Mouse (Mus musculus) limb, embryonic 10.5 days (tissue): ENCODE measurements around the gene Ripk1. TPM values are rescaled to one million over a fixed set of nuclear protein-coding genes. Genes with fewer than 3 reads are reported as not detected.

Source experiments
- DNase-seq: peaks from one replicate; pipeline ENCODE4 v3.0.0-alpha.2; 2017; ENCODE audit warnings: low spot score
- H3K27ac ChIP-seq: fragments of 300-500 bp; sonication (generic); 2 replicates; pipeline ENCODE4 v1.5.1; 2016; ENCODE audit warnings: mild to moderate bottlenecking
- H3K27me3 ChIP-seq: fragments of 300-500 bp; sonication (generic); 2 replicates; pipeline ENCODE4 v1.6.1; 2016; ENCODE audit warnings: low read depth, mild to moderate bottlenecking; ENCODE audit not compliant: poor library complexity, severe bottlenecking
- H3K36me3 ChIP-seq: fragments of 300-500 bp; sonication (generic); 2 replicates; pipeline ENCODE4 v1.6.1; 2016; ENCODE audit warnings: mild to moderate bottlenecking, moderate library complexity
- H3K4me1 ChIP-seq: fragments of 300-500 bp; sonication (generic); 2 replicates; pipeline ENCODE4 v1.6.1; 2016
- H3K4me3 ChIP-seq: fragments of 300-500 bp; sonication (generic); 2 replicates; pipeline ENCODE4 v1.5.1; 2016; ENCODE audit warnings: mild to moderate bottlenecking, moderate library complexity
- H3K9me3 ChIP-seq: fragments of 300-500 bp; sonication (generic); replicated peaks from 2 replicates; pipeline ENCODE4 v1.6.1; 2016; ENCODE audit warnings: mild to moderate bottlenecking
- WGBS: fragments of 180-500 bp; shearing (Covaris S2); methylation state at CpG from one replicate; pipeline ENCODE4 v1.1.7; 2016; 5-methylcytosine and 5-hydroxymethylcytosine counted together
- polyA plus RNA-seq: library from polyadenylated mRNA; unstranded; fragments of >200 nt; fragmentation: Nextera tagmentation; extraction: Ambion mirVana; gene quantifications from 2 replicates; pipeline ENCODE4 v1.2.1, GENCODE M21; 2016

The Ripk1 gene
- 9.0 and 9.7 TPM in 2 replicates for polyA plus RNA-seq

DNA sequence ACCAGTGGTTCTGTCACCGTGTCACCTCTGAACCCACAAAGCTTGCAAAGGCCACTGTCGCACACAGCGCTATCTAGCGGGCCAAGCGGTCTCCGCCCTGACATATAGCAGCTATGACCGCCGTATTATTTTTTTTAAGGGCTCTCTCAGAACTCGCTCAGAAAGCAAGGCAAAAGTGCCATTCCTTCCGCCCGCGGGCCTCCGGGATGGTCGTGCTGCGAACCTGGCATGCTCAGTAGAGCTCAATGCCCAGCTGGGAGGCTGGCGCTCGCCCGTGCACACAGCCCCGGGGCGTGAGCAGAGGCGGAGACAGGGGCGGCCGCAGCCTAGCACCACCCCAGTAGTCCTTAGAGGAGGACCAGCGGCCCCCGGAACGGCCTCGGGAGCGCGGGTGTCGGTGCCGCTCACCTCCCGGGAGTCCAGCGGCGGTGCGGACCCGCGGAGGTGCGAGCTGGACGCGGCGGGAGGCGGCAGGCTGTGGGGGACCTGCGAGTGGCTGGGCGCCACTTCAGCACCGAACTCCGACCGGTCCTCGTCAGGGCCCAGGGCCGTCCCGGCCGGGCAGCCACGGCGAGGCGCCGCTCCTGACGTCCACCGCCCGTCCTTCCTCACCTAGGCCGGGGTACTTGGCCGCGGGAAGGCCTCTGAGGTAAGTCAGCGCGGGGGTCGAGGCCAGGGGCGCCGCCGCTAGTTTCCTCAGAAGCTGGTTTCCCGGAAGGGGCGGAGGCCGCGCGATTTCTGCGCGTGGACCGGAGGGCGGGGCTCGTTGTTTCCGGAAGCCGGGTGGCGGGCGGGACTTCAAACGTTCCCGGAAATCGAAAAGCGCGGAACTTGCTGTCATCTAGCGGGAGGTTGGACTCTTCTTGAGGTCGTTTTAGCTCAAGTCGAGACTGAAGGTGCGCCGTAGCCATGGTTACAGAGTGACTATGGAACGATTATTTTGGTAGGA, at the start of gene Ripk1, which contains the start of gene Serpinb6a:
Gene Ripk1, plus strand, starts transcription at position 306 of the 949 bp plus-strand sequence.
Gene Serpinb6a, minus strand, starts transcription at position 737 of the 949 bp plus-strand sequence.
- Histone ChIP-seq H3K36me3 (no peaks in the 10 kb centered on the region), H3K27me3 (no peaks in the 10 kb centered on the region), H3K27ac (peak within 1 kb of the TSS; percentile 93), H3K4me3 (peak within 1 kb of the TSS; percentile 89), H3K9me3 (no peaks in the 10 kb centered on the region), H3K4me1 (peaks cover 10% of the 10 kb centered on the region)
- WGBS: under 1% methylated on average over 91 of the region's 92 CpGs
- DNase-seq: peak; percentile 92

DNA sequence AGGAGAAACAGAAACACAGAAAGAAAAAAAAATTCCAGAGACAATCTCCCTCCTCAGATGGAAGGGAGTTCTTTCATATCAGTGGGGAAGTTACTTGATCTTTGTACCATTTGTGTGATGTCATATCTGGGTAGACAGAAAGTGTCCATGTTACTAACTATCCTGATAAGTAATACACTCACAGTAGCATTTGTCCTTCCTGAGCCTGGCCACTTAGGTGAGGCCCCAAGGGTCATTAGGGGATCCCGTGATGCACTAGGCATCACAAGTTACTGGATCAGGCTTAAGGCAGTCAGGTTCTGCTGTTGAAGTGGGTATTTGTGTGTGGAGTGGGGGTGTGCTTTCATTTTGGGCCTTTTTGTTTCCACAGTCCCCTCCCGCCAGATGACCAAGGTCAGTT, 49.2 kb upstream of the Ripk1 start:
- Histone ChIP-seq H3K27me3 (no peaks in the 10 kb centered on the region), H3K4me3 (no peak overlapping the region), H3K9me3 (no peaks in the 10 kb centered on the region), H3K4me1 (no peaks in the 10 kb centered on the region), H3K36me3 (no peaks in the 10 kb centered on the region), H3K27ac (no peak overlapping the region)
- no peak for DNase-seq
- WGBS: 83% methylated on average over 2 of the region's 2 CpGs

DNA sequence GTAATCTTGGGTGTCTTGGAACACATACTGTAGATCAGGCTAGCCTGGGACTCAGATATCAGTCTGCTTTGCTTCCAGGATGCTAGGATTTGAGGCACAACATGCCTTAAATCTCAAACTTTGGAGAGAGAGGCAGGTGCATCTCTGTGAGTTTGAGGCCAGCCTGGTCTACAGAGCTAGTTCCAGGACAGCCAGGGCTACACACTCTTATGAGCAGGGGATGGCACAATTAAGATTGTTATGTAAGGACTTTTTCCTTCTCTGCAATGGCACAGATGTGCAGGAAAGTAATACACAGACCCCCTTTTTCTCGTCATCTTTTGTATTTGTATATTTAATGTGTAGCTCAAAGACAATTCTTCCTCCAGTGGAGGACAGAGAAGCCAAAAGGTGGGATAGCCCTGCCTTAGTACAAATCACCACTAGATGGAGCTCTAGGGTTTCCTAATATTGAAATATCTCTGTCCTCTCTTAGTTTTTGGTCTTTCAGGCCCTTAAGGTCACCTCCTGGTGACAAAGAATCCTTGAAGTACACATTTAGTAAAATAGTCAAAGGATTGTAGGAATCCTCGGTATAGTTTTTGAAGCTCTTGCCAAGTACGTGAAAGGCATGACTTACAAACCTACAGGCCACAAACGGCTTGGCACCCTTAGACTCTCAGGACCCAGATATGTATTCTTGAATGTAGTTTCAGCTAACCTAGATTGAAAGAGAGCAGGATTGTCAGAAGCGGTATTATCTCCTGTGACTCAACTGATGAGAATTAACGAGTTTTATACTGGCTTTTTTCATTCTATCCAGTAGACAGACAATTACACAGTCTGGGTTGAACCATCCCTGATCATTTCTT, 45.4 kb upstream of the Ripk1 start:
- Histone ChIP-seq H3K36me3 (no peaks in the 10 kb centered on the region), H3K27ac (no peak overlapping the region), H3K4me1 (no peaks in the 10 kb centered on the region), H3K4me3 (no peak overlapping the region), H3K27me3 (no peaks in the 10 kb centered on the region), H3K9me3 (no peaks in the 10 kb centered on the region)
- no peak for DNase-seq
- 50% methylated on average over 6 of the region's 6 CpGs for WGBS

DNA sequence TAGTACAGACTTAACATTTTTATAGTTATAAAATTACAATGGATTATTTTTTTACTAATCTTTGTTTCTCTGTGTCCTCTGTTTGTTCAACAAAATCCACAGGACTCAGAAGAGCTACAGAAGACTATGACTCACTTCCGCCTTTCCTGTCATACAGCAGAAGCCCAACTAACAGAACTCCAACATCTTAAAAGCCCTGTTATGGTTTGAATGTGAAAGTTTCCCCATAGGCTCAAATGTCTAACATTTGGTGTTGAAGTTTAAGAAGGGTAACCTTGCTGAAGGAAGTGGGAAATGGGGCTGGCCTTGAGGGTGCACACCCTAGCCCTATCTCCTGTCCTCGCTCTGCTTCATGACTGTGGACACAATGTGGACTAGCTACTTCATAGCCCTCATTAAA, 42.4 kb upstream of the Ripk1 start:
- H3K27ac ChIP-seq: no peak overlapping the region

DNA sequence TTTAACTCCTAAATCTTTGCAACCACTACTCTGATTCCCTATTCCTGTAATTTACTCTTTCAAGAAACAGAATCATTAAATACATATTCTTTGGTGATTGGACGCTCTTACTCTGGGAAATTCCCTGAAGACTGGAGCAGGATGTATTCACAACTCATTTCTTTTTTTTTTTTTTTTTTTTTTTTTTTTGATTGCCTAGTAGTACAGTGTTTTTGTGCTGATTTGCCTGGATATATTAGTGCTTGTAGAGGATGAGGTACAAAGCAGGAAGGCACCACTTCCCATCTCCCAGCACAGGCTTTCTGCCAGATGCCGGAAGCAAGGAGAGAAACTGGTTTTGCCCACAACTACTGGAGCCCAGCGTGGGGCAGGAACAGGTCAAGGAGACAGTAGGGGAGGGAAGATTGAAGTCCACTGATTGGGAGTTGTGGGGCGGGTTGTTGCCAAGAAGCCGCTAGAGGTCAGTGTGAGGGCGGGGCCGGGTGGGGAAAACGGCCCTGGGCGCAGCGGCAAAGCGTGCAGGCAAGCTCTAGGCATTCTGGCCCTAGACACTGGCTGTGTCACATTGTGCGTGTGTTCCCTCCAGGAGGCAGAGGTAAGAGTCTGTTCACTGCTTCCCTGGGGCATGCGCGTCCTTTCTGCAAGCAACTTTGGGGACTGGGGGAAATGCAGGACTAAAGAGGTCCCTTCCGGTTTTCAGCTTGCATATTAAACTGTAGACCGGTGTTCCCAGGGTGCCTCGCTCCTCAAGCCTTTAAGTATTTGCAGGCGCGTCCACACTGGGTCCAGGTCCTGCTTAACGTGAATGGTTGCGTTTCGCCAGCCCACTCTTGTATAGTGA, 37.7 kb upstream of the Ripk1 start, which contains the start of gene Nqo2:
Gene Nqo2, plus strand, starts transcription at position 482 of the 841 bp plus-strand sequence.
- Histone ChIP-seq H3K36me3 (no peaks in the 10 kb centered on the region), H3K27me3 (no peaks in the 10 kb centered on the region), H3K4me1 (peaks cover 8% of the 10 kb centered on the region), H3K4me3 (peak within 1 kb of the TSS; percentile 61), H3K9me3 (no peaks in the 10 kb centered on the region), H3K27ac (peak within 1 kb of the TSS; percentile 91)
- DNase-seq: peak; percentile 87
- 3% methylated on average over 22 of the region's 22 CpGs for WGBS

More for the DNA sequence above, 42.4 kb upstream of the Ripk1 start:
- Histone ChIP-seq H3K36me3 (no peaks in the 10 kb centered on the region), H3K4me3 (no peak overlapping the region), H3K4me1 (peaks cover 4% of the 10 kb centered on the region; the same call in 1 of the 2 replicates), H3K9me3 (no peaks in the 10 kb centered on the region), H3K27me3 (no peaks in the 10 kb centered on the region)
- DNase-seq: no peak
- WGBS: 92% methylated on average over 2 of the region's 2 CpGs

DNA sequence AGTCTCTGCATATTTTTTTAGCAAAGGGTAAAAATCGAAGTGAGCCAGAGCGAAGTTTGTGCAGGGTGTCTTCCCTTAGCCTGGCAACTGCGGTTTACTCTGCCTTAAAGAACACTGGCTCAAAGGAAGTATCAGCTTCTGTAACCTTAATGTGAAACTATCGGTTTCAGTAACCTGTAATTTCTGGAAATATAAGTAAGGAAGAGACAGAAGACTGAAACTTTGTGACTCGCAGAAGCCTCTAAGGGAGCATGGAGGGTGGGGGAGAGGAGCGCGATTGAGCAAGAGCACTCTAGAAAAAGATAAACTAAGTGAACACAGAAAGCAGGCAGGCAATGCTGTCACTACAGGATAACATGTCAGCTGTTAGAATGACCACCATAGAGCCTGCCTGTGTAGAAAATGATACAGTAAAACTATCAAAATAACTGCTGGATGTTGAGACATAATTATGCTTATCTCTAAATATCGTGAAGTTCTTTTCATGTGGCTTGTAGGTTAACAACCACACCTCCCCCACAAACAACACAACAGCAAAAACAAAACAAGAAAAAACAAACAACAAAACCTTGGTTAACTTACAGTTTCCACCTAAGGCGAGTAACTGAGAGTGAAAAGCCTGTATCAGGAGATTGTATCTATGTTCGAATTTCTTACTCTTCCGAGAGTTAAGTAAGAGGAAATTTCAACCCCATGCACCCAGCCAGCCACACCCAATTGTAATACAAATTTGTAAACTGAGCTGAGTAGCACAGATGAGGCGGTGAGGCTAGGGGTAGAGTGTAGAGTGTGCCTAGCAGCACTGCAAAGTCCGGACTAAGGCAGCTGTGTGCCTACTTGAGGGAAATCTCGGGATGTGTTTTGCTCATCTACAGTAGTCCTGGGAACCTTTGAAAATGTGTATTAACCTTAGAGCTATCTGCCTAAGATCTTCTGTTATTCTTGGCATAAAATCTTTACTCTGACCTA, 36.8 kb upstream of the Ripk1 start:
- Histone ChIP-seq H3K27me3 (no peaks in the 10 kb centered on the region), H3K36me3 (no peaks in the 10 kb centered on the region), H3K9me3 (no peaks in the 10 kb centered on the region), H3K4me3 (peak overlapping the region; percentile 61), H3K27ac (peak overlapping the region; percentile 91), H3K4me1 (peaks cover 8% of the 10 kb centered on the region)
- WGBS: 30% methylated on average over 14 of the region's 14 CpGs
- DNase-seq: peak; percentile 32

DNA sequence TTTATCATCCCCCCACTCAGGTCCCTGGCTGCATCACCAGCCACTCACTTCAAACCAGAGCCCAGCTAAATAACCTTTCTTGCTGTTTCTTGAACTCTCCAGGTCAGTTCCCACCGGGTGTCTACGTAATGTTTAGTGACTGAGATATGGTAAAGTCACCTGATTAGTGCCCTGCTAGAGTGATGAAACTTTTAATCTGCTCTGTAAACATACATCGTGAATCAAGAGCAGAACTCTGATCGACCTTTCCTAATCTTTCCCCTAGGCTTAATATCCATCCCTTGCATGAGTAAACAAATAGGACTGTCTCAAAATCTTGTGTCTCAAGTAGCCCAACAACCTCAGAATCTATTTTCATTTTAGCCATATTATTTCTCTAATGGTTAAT, 36.1 kb upstream of the Ripk1 start:
- WGBS: 80% methylated on average over 4 of the region's 4 CpGs

DNA sequence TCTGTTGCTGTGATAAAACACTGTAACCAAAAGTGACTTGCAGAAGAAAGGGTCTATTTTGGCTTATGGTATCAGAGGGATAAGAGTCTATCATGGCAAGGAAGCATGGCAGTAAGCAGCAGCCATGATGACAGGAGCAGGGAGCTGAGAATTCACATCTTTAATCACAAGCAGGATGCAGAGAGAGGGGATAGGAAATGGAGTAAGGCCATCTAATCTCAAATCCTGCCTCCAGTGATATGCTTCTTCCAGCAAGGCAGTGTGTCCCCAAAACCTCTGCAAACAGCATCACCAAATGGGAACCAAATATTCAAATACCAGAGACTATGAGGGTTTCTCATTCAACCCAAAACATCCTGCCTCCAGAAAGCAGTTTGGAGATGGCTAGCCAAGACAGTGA, 35.6 kb upstream of the Ripk1 start:
- no peak for DNase-seq
- no peaks in the 10 kb centered on the region for H3K27me3 ChIP-seq
- no peak overlapping the region for H3K27ac ChIP-seq
- H3K9me3 ChIP-seq: no peaks in the 10 kb centered on the region
- no peaks in the 10 kb centered on the region for H3K36me3 ChIP-seq
- peaks cover 8% of the 10 kb centered on the region for H3K4me1 ChIP-seq
- no peak overlapping the region for H3K4me3 ChIP-seq

More for the DNA sequence above, 36.1 kb upstream of the Ripk1 start:
- Histone ChIP-seq H3K4me1 (peaks cover 8% of the 10 kb centered on the region), H3K27ac (no peak overlapping the region), H3K9me3 (no peaks in the 10 kb centered on the region), H3K4me3 (0 out of 2 replicates have a peak overlapping the region, but pooled peaks have one; percentile 61), H3K27me3 (no peaks in the 10 kb centered on the region), H3K36me3 (no peaks in the 10 kb centered on the region)
- no peak for DNase-seq

DNA sequence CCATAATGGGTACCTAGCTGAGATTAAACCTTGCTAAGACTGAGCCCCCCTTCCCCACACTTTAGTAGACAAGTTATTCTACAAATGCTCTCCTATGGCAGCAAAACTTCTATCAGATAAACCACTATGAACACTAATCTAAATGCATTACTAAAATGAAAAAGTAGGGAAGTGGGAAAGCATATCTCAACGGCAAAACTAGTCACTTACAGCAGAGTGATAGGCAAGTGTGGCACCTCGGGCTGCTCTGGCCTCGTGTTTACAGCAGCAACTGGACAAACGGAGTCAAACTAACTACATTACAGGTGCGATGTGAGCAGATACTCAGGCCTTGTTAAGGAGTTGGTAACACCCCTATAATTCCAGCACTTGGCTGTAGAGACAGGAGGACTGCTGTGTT, 12.5 kb upstream of the Ripk1 start:
- 0 out of 2 replicates have a peak, but pooled peaks cover 2% of the 10 kb centered on the region for H3K36me3 ChIP-seq
- H3K27me3 ChIP-seq: no peaks in the 10 kb centered on the region
- H3K27ac ChIP-seq: no peak overlapping the region
- no peaks in the 10 kb centered on the region for H3K4me1 ChIP-seq
- WGBS: 76% methylated on average over 5 of the region's 5 CpGs
- H3K4me3 ChIP-seq: no peak overlapping the region
- H3K9me3 ChIP-seq: no peaks in the 10 kb centered on the region
- DNase-seq: no peak

DNA sequence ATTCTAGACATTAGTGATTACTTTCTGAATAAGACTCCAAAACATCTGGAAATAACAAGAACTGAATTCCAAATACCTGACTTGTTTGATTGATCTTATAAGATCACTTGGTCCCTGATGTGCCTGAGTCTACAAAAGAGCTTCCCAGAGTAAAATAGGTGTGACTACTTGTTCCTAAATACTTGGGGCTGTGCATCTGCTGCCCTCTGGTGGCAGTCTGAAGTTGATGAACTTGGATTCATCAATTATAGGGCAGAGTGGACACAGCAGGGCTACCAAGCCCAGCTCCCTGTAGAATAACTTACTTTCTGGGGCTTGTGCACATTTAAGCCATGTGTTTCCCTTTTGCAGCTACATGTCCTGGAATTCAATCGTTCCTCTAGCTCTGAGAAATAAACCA, 7.0 kb upstream of the Ripk1 start:
- Histone ChIP-seq H3K27me3 (no peaks in the 10 kb centered on the region), H3K27ac (no peak overlapping the region), H3K4me1 (no peaks in the 10 kb centered on the region), H3K36me3 (no peaks in the 10 kb centered on the region), H3K4me3 (no peak overlapping the region), H3K9me3 (no peaks in the 10 kb centered on the region)
- WGBS: 37% methylated on average over 1 of the region's 1 CpGs
- peak; percentile 77 for DNase-seq

DNA sequence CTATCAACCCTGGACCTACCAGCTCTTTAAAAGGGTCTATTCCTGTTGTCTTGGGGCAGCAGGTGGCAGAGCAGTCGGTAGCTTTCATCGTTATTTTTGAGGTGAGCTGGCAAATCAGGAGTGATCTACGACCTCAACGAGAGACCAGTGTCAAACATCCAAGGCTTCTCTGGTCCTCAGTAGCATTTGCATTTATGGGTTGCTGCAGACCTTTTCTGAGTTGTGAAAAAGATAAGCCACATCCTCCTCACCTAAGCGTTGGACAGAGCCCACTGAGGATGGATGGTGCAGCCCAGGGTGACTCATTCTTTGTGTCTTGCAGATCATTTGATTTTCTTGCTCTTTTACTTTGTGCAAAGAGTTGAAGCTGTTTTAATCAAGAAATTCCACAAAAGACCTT, 895 bp downstream of the Ripk1 start:
- no peaks in the 10 kb centered on the region for H3K9me3 ChIP-seq
- no peak for DNase-seq
- WGBS: 11% methylated on average over 5 of the region's 5 CpGs
- peaks cover 10% of the 10 kb centered on the region for H3K4me1 ChIP-seq
- peak overlapping the region; percentile 93; the same call in 1 of the 2 replicates for H3K27ac ChIP-seq
- H3K36me3 ChIP-seq: no peaks in the 10 kb centered on the region
- peak overlapping the region; percentile 89 for H3K4me3 ChIP-seq
- H3K27me3 ChIP-seq: no peaks in the 10 kb centered on the region
